Mouse (Mus musculus): ENCODE data around the gene Mybbp1a.
"Not testable (repeated sequence)": the region's sequence is repeated elsewhere in the genome, so short reads cannot be mapped to it uniquely, and the experiment has no call there.

- not testable (repeated sequence) for TF ChIP-seq EP300 (optimal IDR thresholded peaks at IDR 0.05); CTCF (IDR thresholded peaks at IDR 0.05; ENCODE audit: low read depth)
Measured at GRCm38 (mm10) chr11:72440597-72440964, 574 bp upstream of the Mybbp1a start.

All from stomach, postnatal 0 days (tissue).